Mouse (Mus musculus) T-cell, adult 66 days (primary cell): Measurements from ENCODE around the gene 2310007B03Rik. TPM values are rescaled to one million over a fixed set of nuclear protein-coding genes. Genes with fewer than 3 reads are reported as not detected.

Experiments
- total RNA-seq, 2 experiments: library from RNA; stranded (reverse); gene quantifications; 3 replicates in 1 of 2; 4 replicates in 1 of 2; pipeline ENCODE4 v1.2.4; 2023

The 2310007B03Rik gene
- not detected for total RNA-seq

DNA sequence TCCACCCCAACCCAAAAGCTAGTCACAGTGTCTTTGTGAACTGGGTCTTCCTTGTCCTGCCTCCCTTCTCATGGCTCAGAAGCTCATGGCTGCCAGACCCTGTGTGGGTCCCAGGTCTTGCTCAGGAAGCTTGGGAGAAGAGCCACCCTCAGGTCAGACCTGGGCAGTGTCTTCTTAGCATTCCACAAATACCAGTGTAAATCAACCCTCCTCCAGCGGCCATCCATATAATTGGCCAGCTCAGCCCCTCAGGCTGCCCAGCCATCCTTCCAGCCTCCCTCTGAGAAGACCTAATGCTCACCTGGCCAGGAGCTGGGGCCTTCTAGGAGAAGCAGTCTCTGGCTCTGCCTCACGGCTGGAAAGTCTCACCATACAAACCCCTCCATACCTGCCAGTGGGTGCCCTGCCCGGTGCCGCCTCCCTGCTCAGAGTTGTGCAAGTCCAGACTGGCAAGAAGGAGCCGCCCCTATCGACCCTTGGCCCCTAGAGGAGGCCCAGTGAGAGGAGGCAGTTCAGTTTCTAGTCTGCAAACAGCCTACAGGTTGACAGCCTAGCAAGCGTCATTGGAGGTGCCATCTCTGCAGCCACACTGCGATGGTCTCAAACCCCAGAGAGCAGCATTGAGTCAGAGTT is at the start of gene 2310007B03Rik:
Gene 2310007B03Rik (minus strand): TSS at position 448 of the 633 bp plus-strand sequence.

GRCm38 (mm10) chr1:93168295-93168775 is 7.6 kb upstream of the 2310007B03Rik start, which contains the start of gene Crocc2:
Gene Crocc2 (plus strand): TSS chr1:93168725.

DNA sequence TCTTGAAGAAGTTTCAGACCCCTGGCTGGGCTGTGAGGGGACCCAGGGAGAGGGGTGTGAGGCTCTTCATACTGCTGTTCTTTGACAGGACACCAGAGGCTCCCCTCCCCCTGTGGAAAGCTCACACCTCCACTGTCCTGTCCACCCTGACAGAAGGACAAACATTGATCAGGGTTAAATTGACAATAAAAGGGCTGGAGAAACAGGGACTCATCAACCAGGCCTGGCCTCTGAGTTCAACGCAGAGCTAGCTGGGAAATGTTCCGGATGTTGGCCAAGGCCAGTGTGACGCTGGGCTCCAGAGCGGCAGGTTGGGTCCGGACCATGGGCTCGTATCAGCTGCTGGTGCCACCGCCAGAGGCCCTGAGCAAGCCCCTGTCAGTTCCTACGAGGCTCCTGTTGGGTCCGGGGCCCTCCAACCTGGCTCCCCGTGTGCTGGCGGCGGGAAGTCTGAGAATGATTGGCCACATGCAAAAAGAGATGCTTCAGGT is 25.7 kb downstream of the 2310007B03Rik start, which contains the start of gene Agxt:
Gene Agxt (plus strand): TSS at position 205 of the 491 bp plus-strand sequence.

DNA sequence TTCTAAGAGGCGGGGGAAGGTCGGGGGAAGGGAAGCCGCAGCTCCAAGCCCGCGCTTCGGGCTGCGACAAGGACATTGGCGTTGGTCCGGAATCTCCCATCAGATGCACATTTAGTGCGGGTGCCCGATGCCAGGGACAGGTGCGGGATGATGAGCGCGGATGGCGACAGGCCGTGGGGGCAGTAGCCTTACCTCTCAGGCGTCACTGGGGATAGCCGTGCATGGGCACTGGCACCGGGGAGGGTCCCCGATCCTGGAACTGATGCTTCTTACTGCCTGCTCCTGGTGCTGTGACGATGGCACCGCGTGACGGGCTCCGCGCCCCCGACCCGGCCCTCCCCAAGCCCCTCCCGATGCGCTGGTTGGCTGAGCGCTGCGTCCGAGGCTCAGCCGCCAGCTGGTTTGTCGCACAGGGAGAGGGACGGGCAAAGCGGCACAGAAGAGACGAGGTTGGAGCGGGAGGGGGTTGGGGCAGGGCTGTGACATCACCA is 59.1 kb downstream of the 2310007B03Rik start, which contains the start of gene Kif1a:
Gene Kif1a (minus strand): TSS at position 381 of the 491 bp plus-strand sequence.

Other genes with a start within 250 kb of the 2310007B03Rik start
- 10 to 100 TPM; 23.5 to 23.8 TPM for gene Capn10, start 226.6 kb downstream of the 2310007B03Rik start, total RNA-seq
- gene Gpr35, start 210.1 kb downstream of the 2310007B03Rik start, total RNA-seq, result 1 to 10 TPM in 1 of 2 experiments, under 1 TPM in 1; 0.76 to 1.6 TPM
- gene Aqp12, start 154.6 kb downstream of the 2310007B03Rik start, total RNA-seq, result not detected
- not detected for gene Kif1a, start 59.0 kb downstream of the 2310007B03Rik start, total RNA-seq
- not detected for gene Agxt, start 25.7 kb downstream of the 2310007B03Rik start, total RNA-seq
- not detected for gene Crocc2, start 7.8 kb upstream of the 2310007B03Rik start, total RNA-seq
- gene Sned1, start 74.9 kb upstream of the 2310007B03Rik start, total RNA-seq, result under 1 TPM in 1 of 2 experiments, not detected in 1; 0.15 TPM
- gene Mterf4, start 145.0 kb upstream of the 2310007B03Rik start, total RNA-seq, result 10 to 100 TPM; 19.0 to 19.4 TPM
- gene Ppp1r7, start 181.9 kb upstream of the 2310007B03Rik start, total RNA-seq, result 10 to 100 TPM; 25.9 to 34.8 TPM
- gene Pask, start 182.5 kb upstream of the 2310007B03Rik start, total RNA-seq, result 1 to 10 TPM; 1.8 to 3.1 TPM
- not detected for gene Ano7, start 213.0 kb upstream of the 2310007B03Rik start, total RNA-seq